Mouse (Mus musculus): ENCODE data around the gene Gsk3a. TPM values are rescaled to one million over a fixed set of nuclear protein-coding genes. Genes with fewer than 3 reads are reported as not detected.
A peak's percentile ranks its signal among the peaks of the same experiment; 100 is the strongest.

The Gsk3a gene
- polyA plus RNA-seq, 1 experiment from 2014 or later = 9.3 TPM

DNA sequence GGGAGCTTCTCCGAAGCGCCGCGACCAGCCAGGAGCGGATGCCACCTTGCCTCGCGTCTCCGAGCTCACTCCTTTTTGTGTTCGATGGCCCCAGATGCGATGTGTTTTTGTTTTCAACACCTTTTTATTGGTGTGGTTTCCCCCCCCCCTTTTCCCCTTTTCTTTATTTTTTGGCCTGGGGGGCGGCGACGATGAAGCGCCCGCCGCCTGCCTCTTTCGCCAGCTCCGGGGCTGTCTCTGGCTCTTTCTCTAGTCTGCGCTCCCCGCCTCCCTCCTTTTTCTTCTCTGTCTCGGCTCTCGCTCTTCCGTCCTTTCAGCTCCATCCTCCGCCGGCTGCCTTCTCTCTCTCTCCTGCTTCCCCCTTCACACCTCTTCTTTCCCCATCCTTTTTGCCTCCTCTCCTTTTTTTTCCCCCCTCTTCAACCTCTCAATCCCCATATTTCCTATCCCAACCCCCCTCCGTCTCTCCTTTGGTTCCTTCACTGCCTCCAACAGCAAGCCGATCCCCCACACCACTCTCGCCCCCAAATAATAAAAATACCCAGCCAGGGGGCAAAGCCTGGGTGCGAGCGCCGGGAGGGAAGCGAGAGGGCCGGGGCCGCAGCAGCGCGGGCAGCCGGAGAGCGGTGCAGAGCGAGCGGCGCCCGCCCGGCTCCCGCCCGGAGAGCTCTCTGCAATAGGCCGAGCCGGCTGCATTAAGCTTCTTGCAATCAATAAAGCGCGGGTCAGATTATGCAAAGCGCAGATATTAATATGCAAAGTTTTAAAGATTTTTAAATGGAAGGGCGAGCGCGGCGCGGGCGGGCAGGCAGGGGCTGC lies 58.7 kb downstream of the Gsk3a start:
- Histone ChIP-seq H3K27ac (replicated peaks) (peak overlapping the region; percentile 93), H3K4me1 (peaks cover 75% of the 10 kb centered on the region), H3K36me3 (no peaks in the 10 kb centered on the region), H3K4me3 (peak overlapping the region; percentile 73), H3K27me3 (ENCODE audit: low read depth, poor library complexity, severe bottlenecking) (peaks cover 93% of the 10 kb centered on the region), H3K9me3 (replicated peaks) (no peaks in the 10 kb centered on the region)
- DNase-seq (ENCODE audit: low spot score) = peak; percentile 57
- under 1% methylated on average over 50 of the region's 56 CpGs for WGBS

DNA sequence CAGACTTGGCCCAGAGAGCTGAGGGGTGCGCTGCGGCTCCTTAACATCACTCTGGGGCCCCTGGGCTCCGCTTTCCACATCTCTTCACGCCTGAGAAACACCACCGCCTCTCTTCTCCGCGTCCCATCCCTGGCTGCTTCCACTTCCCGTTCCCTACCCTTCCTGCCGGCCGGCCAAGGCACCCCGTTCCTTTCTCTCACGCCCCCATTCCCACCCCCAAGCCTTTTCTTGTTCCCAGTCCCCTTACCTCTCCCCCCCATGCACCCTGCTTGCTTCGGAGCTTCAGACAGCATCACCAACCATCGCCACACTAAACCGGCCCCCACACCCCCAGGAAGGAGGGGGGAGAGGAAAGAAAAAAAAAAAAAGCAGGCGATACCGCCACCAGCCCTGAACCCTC lies 59.3 kb downstream of the Gsk3a start:
- Histone ChIP-seq H3K4me1 (peaks cover 82% of the 10 kb centered on the region), H3K9me3 (replicated peaks) (no peaks in the 10 kb centered on the region), H3K36me3 (no peaks in the 10 kb centered on the region), H3K27me3 (ENCODE audit: low read depth, poor library complexity, severe bottlenecking) (peaks cover 86% of the 10 kb centered on the region), H3K27ac (replicated peaks) (peak overlapping the region; percentile 93), H3K4me3 (peak overlapping the region; percentile 73)
- DNase-seq (ENCODE audit: low spot score) = peak; percentile 34
- under 1% methylated on average over 17 of the region's 17 CpGs for WGBS

Small RNAs within 50 kb of the gene (microRNA-seq; reads per million reads assigned to microRNA genes)
- gene Mir7048 = not detected

Other genes starting within 250 kb of the Gsk3a start
- gene Atp1a3, start 231.9 kb downstream of the Gsk3a start, polyA plus RNA-seq (2016; fragmentation: Nextera tagmentation; extraction: Ambion mirVana) = 11.1 and 27.0 TPM in 2 replicates
- 5.4 and 7.5 TPM in 2 replicates for gene Grik5, start 165.5 kb downstream of the Gsk3a start, polyA plus RNA-seq (2016; fragmentation: Nextera tagmentation; extraction: Ambion mirVana)
- gene Zfp574, start 165.3 kb downstream of the Gsk3a start, polyA plus RNA-seq (2016; fragmentation: Nextera tagmentation; extraction: Ambion mirVana) = 44.4 and 45.3 TPM in 2 replicates
- 13.6 and 26.5 TPM in 2 replicates for gene Pou2f2, start 58.1 kb downstream of the Gsk3a start, polyA plus RNA-seq (2016; fragmentation: Nextera tagmentation; extraction: Ambion mirVana)
- 8.4 TPM in 2 replicates for gene Dedd2, start 17.2 kb downstream of the Gsk3a start, polyA plus RNA-seq (2016; fragmentation: Nextera tagmentation; extraction: Ambion mirVana)
- gene Zfp526, start 16.4 kb downstream of the Gsk3a start, polyA plus RNA-seq (2016; fragmentation: Nextera tagmentation; extraction: Ambion mirVana) = 2.7 and 2.8 TPM in 2 replicates
- gene Erf, start 12.9 kb upstream of the Gsk3a start, polyA plus RNA-seq (2016; fragmentation: Nextera tagmentation; extraction: Ambion mirVana) = 6.9 and 7.3 TPM in 2 replicates
- gene Cic, start 29.9 kb upstream of the Gsk3a start, polyA plus RNA-seq (2016; fragmentation: Nextera tagmentation; extraction: Ambion mirVana) = 18.5 and 21.7 TPM in 2 replicates
- 293 and 325 TPM in 2 replicates for gene Pafah1b3, start 60.1 kb upstream of the Gsk3a start, polyA plus RNA-seq (2016; fragmentation: Nextera tagmentation; extraction: Ambion mirVana)
- gene Prr19, start 63.6 kb upstream of the Gsk3a start, polyA plus RNA-seq (2016; fragmentation: Nextera tagmentation; extraction: Ambion mirVana) = 1.1 and 1.4 TPM in 2 replicates
- 2.1 and 5.1 TPM in 2 replicates for gene Tmem145, start 68.3 kb upstream of the Gsk3a start, polyA plus RNA-seq (2016; fragmentation: Nextera tagmentation; extraction: Ambion mirVana)
- 13.9 and 14.9 TPM in 2 replicates for gene Megf8, start 79.3 kb upstream of the Gsk3a start, polyA plus RNA-seq (2016; fragmentation: Nextera tagmentation; extraction: Ambion mirVana)
- not detected in 2 replicates for gene Cnfn, start 131.9 kb upstream of the Gsk3a start, polyA plus RNA-seq (2016; fragmentation: Nextera tagmentation; extraction: Ambion mirVana)
- gene Lipe, start 160.9 kb upstream of the Gsk3a start, polyA plus RNA-seq (2016; fragmentation: Nextera tagmentation; extraction: Ambion mirVana) = 4.7 and 7.0 TPM in 2 replicates
- gene Cxcl17, start 175.0 kb upstream of the Gsk3a start, polyA plus RNA-seq (2016; fragmentation: Nextera tagmentation; extraction: Ambion mirVana) = 0.31 and 0.37 TPM in 2 replicates
- 0.53 and 0.61 TPM in 2 replicates for gene Ceacam1, start 239.8 kb upstream of the Gsk3a start, polyA plus RNA-seq (2016; fragmentation: Nextera tagmentation; extraction: Ambion mirVana)

Measured in midbrain, embryonic 10.5 days (tissue).